Mouse (Mus musculus): ENCODE measurements around the gene Abtb2. TPM values are rescaled to one million over a fixed set of nuclear protein-coding genes. Genes with fewer than 3 reads are reported as not detected.
A peak's percentile ranks its signal among the peaks of the same experiment; 100 is the strongest.

Abtb2 gene
- polyA plus RNA-seq, 1 experiment from 2014 or later = 17.4 TPM

GRCm38 (mm10) chr2:103586423-103586822 lies 20.3 kb downstream of the Abtb2 start:
- H3K36me3 ChIP-seq = no peaks in the 10 kb centered on the region

GRCm38 (mm10) chr2:103588776-103589175 lies 22.7 kb downstream of the Abtb2 start:
- peaks cover 83% of the 10 kb centered on the region for H3K4me1 ChIP-seq
- no peak overlapping the region for H3K4me3 ChIP-seq
- H3K36me3 ChIP-seq = no peaks in the 10 kb centered on the region
- H3K9me3 ChIP-seq = no peaks in the 10 kb centered on the region
- H3K9ac ChIP-seq = 0 out of 2 replicates have a peak overlapping the region, but pooled peaks have one; percentile 6
- 56% methylated on average over 5 of the region's 5 CpGs for WGBS
- H3K4me2 ChIP-seq = 0 out of 2 replicates have a peak overlapping the region, but pooled peaks have one; percentile 7
- ATAC-seq (ENCODE audit: insufficient number of reproducible peaks, insufficient read depth, low FRiP score, low TSS enrichment, low read depth) = peak; percentile 29; the same call in 1 of the 2 replicates
- H3K27me3 ChIP-seq = no peaks in the 10 kb centered on the region
- H3K27ac ChIP-seq = peak overlapping the region; percentile 82

More at GRCm38 (mm10) chr2:103586423-103586822, 20.3 kb downstream of the Abtb2 start:
- Histone ChIP-seq H3K4me3 (no peak overlapping the region), H3K27me3 (no peaks in the 10 kb centered on the region), H3K4me2 (no peak overlapping the region), H3K9me3 (no peaks in the 10 kb centered on the region), H3K27ac (no peak overlapping the region; the same call in 1 of the 2 replicates), H3K9ac (no peak overlapping the region), H3K4me1 (peaks cover 79% of the 10 kb centered on the region)
- ATAC-seq (ENCODE audit: insufficient number of reproducible peaks, insufficient read depth, low FRiP score, low TSS enrichment, low read depth) = no peak
- 64% methylated on average over 3 of the region's 3 CpGs for WGBS

GRCm38 (mm10) chr2:103589400-103589799 lies 23.3 kb downstream of the Abtb2 start:
- Histone ChIP-seq H3K4me2 (no peak overlapping the region), H3K27ac (peak overlapping the region; percentile 82), H3K9ac (no peak overlapping the region), H3K4me1 (peaks cover 81% of the 10 kb centered on the region), H3K36me3 (no peaks in the 10 kb centered on the region), H3K9me3 (no peaks in the 10 kb centered on the region), H3K4me3 (no peak overlapping the region), H3K27me3 (no peaks in the 10 kb centered on the region)
- 76% methylated on average over 4 of the region's 4 CpGs for WGBS
- no peak for ATAC-seq (ENCODE audit: insufficient number of reproducible peaks, insufficient read depth, low FRiP score, low TSS enrichment, low read depth)

GRCm38 (mm10) chr2:103590645-103591044 lies 24.5 kb downstream of the Abtb2 start:
- Histone ChIP-seq H3K27ac (no peak overlapping the region), H3K27me3 (no peaks in the 10 kb centered on the region), H3K9ac (no peak overlapping the region), H3K9me3 (no peaks in the 10 kb centered on the region), H3K4me2 (no peak overlapping the region), H3K4me3 (no peak overlapping the region), H3K4me1 (peaks cover 82% of the 10 kb centered on the region), H3K36me3 (no peaks in the 10 kb centered on the region)
- WGBS = 93% methylated on average over 7 of the region's 7 CpGs
- no peak for ATAC-seq (ENCODE audit: insufficient number of reproducible peaks, insufficient read depth, low FRiP score, low TSS enrichment, low read depth)

- peak overlapping the region; percentile 1; the same call in 1 of the 2 replicates for H3K27ac ChIP-seq
- peaks cover 83% of the 10 kb centered on the region for H3K4me1 ChIP-seq
- 27% methylated on average over 9 of the region's 9 CpGs for WGBS
- ATAC-seq (ENCODE audit: insufficient number of reproducible peaks, insufficient read depth, low FRiP score, low TSS enrichment, low read depth) = no peak
- no peak overlapping the region for H3K4me3 ChIP-seq
- peak overlapping the region; percentile 37; the same call in 1 of the 2 replicates for H3K9ac ChIP-seq
- H3K27me3 ChIP-seq = no peaks in the 10 kb centered on the region
- H3K36me3 ChIP-seq = no peaks in the 10 kb centered on the region
- no peaks in the 10 kb centered on the region for H3K9me3 ChIP-seq
- no peak overlapping the region for H3K4me2 ChIP-seq
These were observed 25.9 kb downstream of the Abtb2 start for GRCm38 (mm10) chr2:103591742-103592590.

- 65% methylated on average over 3 of the region's 3 CpGs for WGBS
- Histone ChIP-seq H3K4me1 (peaks cover 83% of the 10 kb centered on the region), H3K4me3 (no peak overlapping the region), H3K36me3 (no peaks in the 10 kb centered on the region), H3K9ac (no peak overlapping the region), H3K4me2 (no peak overlapping the region), H3K27ac (0 out of 2 replicates have a peak overlapping the region, but pooled peaks have one; percentile 8), H3K27me3 (no peaks in the 10 kb centered on the region), H3K9me3 (no peaks in the 10 kb centered on the region)
- ATAC-seq (ENCODE audit: insufficient number of reproducible peaks, insufficient read depth, low FRiP score, low TSS enrichment, low read depth) = no peak
These were observed 26.4 kb downstream of the Abtb2 start for GRCm38 (mm10) chr2:103592591-103592929.

- Histone ChIP-seq H3K9me3 (no peaks in the 10 kb centered on the region), H3K9ac (peak overlapping the region; percentile 27; the same call in 1 of the 2 replicates), H3K4me2 (0 out of 2 replicates have a peak overlapping the region, but pooled peaks have one; percentile 7), H3K4me3 (no peak overlapping the region), H3K27me3 (no peaks in the 10 kb centered on the region), H3K27ac (peak overlapping the region; percentile 35; the same call in 1 of the 2 replicates), H3K36me3 (no peaks in the 10 kb centered on the region), H3K4me1 (peaks cover 83% of the 10 kb centered on the region)
- ATAC-seq (ENCODE audit: insufficient number of reproducible peaks, insufficient read depth, low FRiP score, low TSS enrichment, low read depth) = no peak
- WGBS = 64% methylated on average over 6 of the region's 6 CpGs
These were observed 28.5 kb downstream of the Abtb2 start for GRCm38 (mm10) chr2:103594592-103595011.

- Histone ChIP-seq H3K27ac (peak overlapping the region; percentile 35; the same call in 1 of the 2 replicates), H3K27me3 (no peaks in the 10 kb centered on the region)
- 45% methylated on average over 5 of the region's 5 CpGs for WGBS
These were observed 29.0 kb downstream of the Abtb2 start for GRCm38 (mm10) chr2:103595028-103595651.

GRCm38 (mm10) chr2:103599296-103599695 lies 33.2 kb downstream of the Abtb2 start:
- Histone ChIP-seq H3K27me3 (no peaks in the 10 kb centered on the region), H3K9ac (no peak overlapping the region), H3K4me2 (no peak overlapping the region), H3K4me1 (peaks cover 88% of the 10 kb centered on the region), H3K27ac (peak overlapping the region; percentile 87; the same call in 1 of the 2 replicates), H3K9me3 (no peaks in the 10 kb centered on the region), H3K4me3 (no peak overlapping the region), H3K36me3 (no peaks in the 10 kb centered on the region)
- ATAC-seq (ENCODE audit: insufficient number of reproducible peaks, insufficient read depth, low FRiP score, low TSS enrichment, low read depth) = no peak
- WGBS = 20% methylated on average over 1 of the region's 1 CpGs

More at GRCm38 (mm10) chr2:103595028-103595651, 29.0 kb downstream of the Abtb2 start:
- Histone ChIP-seq H3K4me3 (no peak overlapping the region), H3K36me3 (no peaks in the 10 kb centered on the region), H3K9me3 (no peaks in the 10 kb centered on the region), H3K9ac (0 out of 2 replicates have a peak overlapping the region, but pooled peaks have one; percentile 27), H3K4me1 (peaks cover 83% of the 10 kb centered on the region), H3K4me2 (peak overlapping the region; percentile 7; the same call in 1 of the 2 replicates)
- ATAC-seq (ENCODE audit: insufficient number of reproducible peaks, insufficient read depth, low FRiP score, low TSS enrichment, low read depth) = no peak

GRCm38 (mm10) chr2:103600165-103600891 lies 34.2 kb downstream of the Abtb2 start:
- WGBS = 12% methylated on average over 8 of the region's 8 CpGs
- peak overlapping the region; percentile 44 for H3K4me2 ChIP-seq
- H3K9ac ChIP-seq = peak overlapping the region; percentile 16; the same call in 1 of the 2 replicates
- H3K27ac ChIP-seq = peak overlapping the region; percentile 87
- H3K36me3 ChIP-seq = no peaks in the 10 kb centered on the region
- no peaks in the 10 kb centered on the region for H3K9me3 ChIP-seq
- peak; percentile 85 for ATAC-seq (ENCODE audit: insufficient number of reproducible peaks, insufficient read depth, low FRiP score, low TSS enrichment, low read depth)
- H3K27me3 ChIP-seq = no peaks in the 10 kb centered on the region
- H3K4me1 ChIP-seq = peaks cover 78% of the 10 kb centered on the region
- no peak overlapping the region for H3K4me3 ChIP-seq

GRCm38 (mm10) chr2:103601126-103601525 lies 35.0 kb downstream of the Abtb2 start:
- no peak for ATAC-seq (ENCODE audit: insufficient number of reproducible peaks, insufficient read depth, low FRiP score, low TSS enrichment, low read depth)
- Histone ChIP-seq H3K4me1 (peaks cover 70% of the 10 kb centered on the region), H3K27me3 (no peaks in the 10 kb centered on the region), H3K36me3 (no peaks in the 10 kb centered on the region), H3K27ac (peak overlapping the region; percentile 87; the same call in 1 of the 2 replicates), H3K9ac (no peak overlapping the region), H3K4me2 (peak overlapping the region; percentile 44; the same call in 1 of the 2 replicates), H3K4me3 (no peak overlapping the region), H3K9me3 (no peaks in the 10 kb centered on the region)
- 46% methylated on average over 1 of the region's 1 CpGs for WGBS
